Mouse (Mus musculus) testis, adult 2 months (tissue): ENCODE results near the gene Krt42. TPM values are rescaled to one million over a fixed set of nuclear protein-coding genes. Genes with fewer than 3 reads are reported as not detected.
"Not testable (repeated sequence)": the region's sequence is repeated elsewhere in the genome, so short reads cannot be mapped to it uniquely, and the experiment has no call there.

ENCODE experiments used
- H3K27ac ChIP-seq: fragments of 200-500 bp; 2 replicates; pipeline ENCODE4 v1.5.1; 2012; ENCODE audit warnings: low read depth, low read length; ENCODE audit not compliant: control insufficient read depth, insufficient read depth
- H3K27me3 ChIP-seq: fragments of 200-500 bp; 2 replicates; pipeline ENCODE4 v1.6.1; 2012; ENCODE audit warnings: mild to moderate bottlenecking, low read length, moderate library complexity; ENCODE audit not compliant: control insufficient read depth, insufficient read depth
- H3K36me3 ChIP-seq: fragments of 200-500 bp; 2 replicates; pipeline ENCODE4 v1.6.1; 2012; ENCODE audit warnings: mild to moderate bottlenecking, low read length; ENCODE audit not compliant: control insufficient read depth, insufficient read depth
- H3K4me1 ChIP-seq: fragments of 200-500 bp; 2 replicates; pipeline ENCODE4 v1.6.1; 2012; ENCODE audit warnings: low read length; ENCODE audit not compliant: control insufficient read depth, insufficient read depth
- H3K4me3 ChIP-seq: fragments of 200-500 bp; 2 replicates; pipeline ENCODE4 v1.5.1; 2012; ENCODE audit warnings: low read depth, mild to moderate bottlenecking, low read length, moderate library complexity, mixed read lengths; ENCODE audit not compliant: control insufficient read depth
- CTCF ChIP-seq: fragments of 200-500 bp; IDR thresholded peaks from 2 replicates; pipeline ENCODE4 v1.5.1; 2012; ENCODE audit warnings: low read depth, mild to moderate bottlenecking, inconsistent platforms, low read length, moderate library complexity; ENCODE audit not compliant: control insufficient read depth, insufficient read depth, insufficient replicate concordance
- POLR2A ChIP-seq: fragments of 200-500 bp; IDR thresholded peaks from 2 replicates; pipeline ENCODE4 v1.6.1; 2012; ENCODE audit warnings: low read depth, mild to moderate bottlenecking, inconsistent platforms, low read length, moderate library complexity; ENCODE audit not compliant: control insufficient read depth
- polyA plus RNA-seq: library from polyadenylated mRNA; depleted of rRNA; stranded (reverse); fragments of >200 nt; gene quantifications from 2 replicates; pipeline ENCODE4 v1.2.3, GENCODE M21; 2012

The Krt42 gene
- polyA plus RNA-seq, 1 experiment: not detected

DNA sequence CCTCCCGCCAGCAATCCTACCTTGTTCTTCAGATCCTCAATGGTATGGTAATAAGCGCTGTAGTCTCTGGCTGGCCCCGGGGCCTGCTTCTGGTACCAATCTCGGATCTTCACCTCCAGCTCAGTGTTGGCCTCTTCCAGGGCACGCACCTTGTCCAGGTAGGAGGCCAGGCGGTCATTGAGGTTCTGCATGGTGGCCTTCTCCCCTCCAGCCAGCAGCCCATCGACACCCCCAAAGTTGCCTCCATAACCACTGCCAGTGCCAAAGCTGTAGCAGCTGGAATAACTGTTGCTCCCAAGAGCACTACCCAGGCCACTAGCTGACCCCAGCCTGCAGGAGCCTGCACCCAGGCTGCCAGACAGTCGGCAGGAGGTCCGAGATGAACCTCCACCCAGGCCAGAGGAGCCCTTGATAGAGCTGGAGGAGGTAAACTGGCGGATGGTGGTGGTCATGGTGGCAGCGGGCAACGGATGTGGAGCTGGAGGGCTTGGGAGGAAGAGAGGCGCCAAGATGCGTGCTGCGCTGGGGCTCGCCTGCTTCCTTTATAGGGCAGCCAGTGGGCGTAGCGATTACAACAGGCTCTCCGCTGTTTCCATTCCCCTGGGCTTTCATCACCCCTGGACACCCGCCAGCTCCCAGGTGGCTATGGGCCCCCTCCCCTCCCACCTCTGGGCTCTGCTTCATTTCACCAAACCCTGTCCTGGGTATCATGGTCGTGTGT is 9.0 kb downstream of the Krt42 start, which contains the start of gene Krt17:
Krt17 (minus strand) TSS at position 516 of the 721 bp plus-strand sequence.
- no peaks in the 10 kb centered on the region for H3K4me1 ChIP-seq
- H3K27ac ChIP-seq: no peak within 1 kb of the TSS
- no peak for TF ChIP-seq CTCF
- TF ChIP-seq POLR2A: no peak
- no peaks in the 10 kb centered on the region for H3K36me3 ChIP-seq
- H3K4me3 ChIP-seq: no peak within 1 kb of the TSS
- H3K27me3 ChIP-seq: no peaks in the 10 kb centered on the region

DNA sequence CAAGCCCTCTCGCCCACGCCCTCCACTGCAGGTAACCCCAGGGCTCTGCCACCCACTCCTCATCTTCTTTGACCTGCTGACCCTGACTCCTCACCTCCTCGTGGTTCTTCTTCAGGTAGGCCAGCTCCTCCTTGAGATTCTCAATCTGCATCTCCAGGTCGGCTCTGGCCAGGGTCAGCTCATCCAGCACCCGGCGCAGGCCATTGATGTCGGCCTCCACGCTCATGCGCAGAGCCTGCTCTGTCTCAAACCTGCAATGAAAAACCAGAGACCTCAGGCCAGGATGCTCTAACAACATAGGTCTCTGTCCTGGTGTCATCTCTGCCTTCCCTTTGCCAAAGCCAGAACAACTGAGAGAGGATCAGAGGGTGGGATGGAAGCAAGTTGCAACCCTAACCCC is 10.6 kb downstream of the Krt42 start:
- H3K4me1 ChIP-seq: no peaks in the 10 kb centered on the region

DNA sequence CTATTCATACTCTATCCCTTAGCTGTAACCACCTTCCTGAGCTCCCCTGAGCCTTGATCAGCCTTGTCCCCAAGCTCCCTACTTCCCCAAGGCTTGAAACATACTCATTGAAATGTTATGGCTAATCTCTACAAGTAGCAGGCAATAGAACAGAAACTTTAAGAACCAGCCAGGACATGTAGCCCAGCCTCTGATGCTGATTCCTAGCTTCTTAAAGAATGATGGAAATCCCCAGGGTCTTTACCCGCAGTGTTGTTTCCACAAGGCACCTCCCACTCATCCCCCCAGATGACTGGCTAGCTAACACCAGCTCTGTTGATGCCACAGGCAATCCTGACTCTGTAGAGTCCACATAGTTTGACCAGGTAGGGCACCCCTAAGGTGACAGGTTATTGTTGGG is 11.7 kb downstream of the Krt42 start:
- TF ChIP-seq CTCF (no peak), POLR2A (no peak)
- Histone ChIP-seq H3K4me1 (no peaks in the 10 kb centered on the region), H3K4me3 (no peak overlapping the region), H3K36me3 (no peaks in the 10 kb centered on the region), H3K27me3 (no peaks in the 10 kb centered on the region), H3K27ac (no peak overlapping the region)

More for the DNA sequence above, 10.6 kb downstream of the Krt42 start:
- TF ChIP-seq CTCF: no peak
- TF ChIP-seq POLR2A: no peak
- H3K4me3 ChIP-seq: no peak overlapping the region
- H3K27ac ChIP-seq: no peak overlapping the region
- no peaks in the 10 kb centered on the region for H3K36me3 ChIP-seq
- no peaks in the 10 kb centered on the region for H3K27me3 ChIP-seq

DNA sequence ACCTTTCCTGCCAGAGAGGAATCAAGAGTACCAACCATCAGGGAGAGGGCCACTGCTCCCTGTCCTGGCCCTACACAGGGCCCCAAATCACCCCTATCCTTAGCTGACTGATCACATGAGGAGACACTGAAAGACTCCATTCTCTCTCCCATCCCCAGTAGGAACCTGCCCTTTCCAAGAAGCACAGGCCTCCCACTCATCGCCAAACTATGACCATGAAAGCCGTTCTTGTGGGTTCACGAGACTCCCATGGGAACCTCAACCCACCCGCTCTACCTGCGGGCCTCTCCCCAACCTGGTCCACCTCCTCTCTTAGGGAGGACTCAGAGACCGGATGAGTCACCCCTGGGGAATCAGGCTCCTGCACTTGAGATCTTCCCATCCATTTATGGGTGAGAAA is 14.2 kb downstream of the Krt42 start:
- Histone ChIP-seq H3K27me3 (no peaks in the 10 kb centered on the region), H3K4me1 (no peaks in the 10 kb centered on the region), H3K36me3 (no peaks in the 10 kb centered on the region), H3K4me3 (no peak overlapping the region), H3K27ac (no peak overlapping the region)
- TF ChIP-seq POLR2A (no peak), CTCF (no peak)

DNA sequence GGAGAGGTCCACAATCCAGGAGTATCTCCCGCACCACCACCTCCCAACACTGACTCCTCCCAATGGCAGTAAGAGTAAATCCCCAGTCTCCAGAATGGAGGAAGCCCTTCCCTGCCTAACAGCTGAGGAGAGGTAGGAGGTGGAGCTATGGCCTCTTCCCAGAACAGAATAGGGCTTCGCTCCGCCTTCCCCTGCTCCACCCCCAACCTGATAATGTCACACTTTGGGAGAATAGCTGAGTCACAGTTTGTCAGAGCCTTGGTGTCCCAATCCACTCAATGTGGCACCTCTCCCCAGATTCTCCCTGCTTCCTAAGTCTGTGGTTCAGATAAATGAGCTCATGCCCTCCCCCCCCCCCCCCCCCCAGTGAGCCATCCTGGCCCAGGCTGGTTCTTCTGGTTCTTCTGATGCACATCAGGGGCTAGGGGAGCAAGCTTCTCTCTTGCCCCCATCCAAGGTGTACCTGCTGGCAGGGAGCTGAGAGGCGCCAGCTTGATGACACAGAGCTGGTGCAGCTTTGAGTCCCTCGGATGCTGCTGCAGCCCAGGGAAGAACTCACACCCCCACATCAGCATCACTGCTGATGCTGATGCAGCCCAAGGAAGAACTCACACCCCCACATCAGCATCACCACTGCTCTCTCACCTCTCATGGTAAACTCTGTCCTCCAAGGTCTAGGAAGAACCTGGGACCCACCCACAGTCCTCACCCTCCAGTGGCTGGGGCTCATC is 15.1 kb downstream of the Krt42 start:
- TF ChIP-seq CTCF (no peak), POLR2A (no peak)
- H3K27me3 ChIP-seq: no peaks in the 10 kb centered on the region
- H3K4me1 ChIP-seq: no peaks in the 10 kb centered on the region
- H3K4me3 ChIP-seq: no peak overlapping the region
- H3K36me3 ChIP-seq: no peaks in the 10 kb centered on the region
- no peak overlapping the region for H3K27ac ChIP-seq

DNA sequence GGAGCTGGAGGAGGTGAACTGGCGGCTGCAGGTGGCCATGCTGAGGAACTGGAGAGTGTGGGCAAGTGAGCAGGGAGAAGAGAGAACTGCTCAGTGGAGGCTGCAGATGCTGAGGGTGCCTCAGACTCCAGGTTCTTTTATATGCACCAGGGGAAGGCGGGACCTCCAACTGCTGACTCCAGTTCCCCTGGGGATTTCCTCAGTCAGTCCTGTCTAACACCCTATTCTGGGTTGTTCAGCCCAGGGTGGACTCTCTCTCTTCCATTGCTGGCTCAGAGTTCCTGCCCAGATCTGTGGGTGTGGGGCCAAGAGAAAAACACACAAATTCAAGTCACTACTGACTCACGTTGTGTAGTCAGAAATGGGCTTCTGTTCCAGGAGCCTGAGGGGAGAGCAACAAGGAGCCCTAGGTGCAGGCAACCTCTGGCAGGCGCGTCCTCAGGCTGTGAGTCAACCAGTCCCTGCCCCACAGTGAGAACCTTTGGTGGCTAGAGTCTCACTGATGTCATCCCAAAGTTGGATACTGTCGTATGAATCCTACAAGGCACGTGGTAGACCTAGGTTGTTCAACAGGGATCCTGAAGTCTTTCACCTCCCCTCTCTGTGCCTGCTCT is 20.7 kb downstream of the Krt42 start, which contains the start of gene Krt16:
Krt16 (minus strand) TSS at position 51 of the 614 bp plus-strand sequence.
- Histone ChIP-seq H3K27me3 (no peaks in the 10 kb centered on the region), H3K4me1 (no peaks in the 10 kb centered on the region), H3K4me3 (no peak within 1 kb of the TSS), H3K36me3 (no peaks in the 10 kb centered on the region), H3K27ac (no peak within 1 kb of the TSS)
- TF ChIP-seq POLR2A (no peak), CTCF (no peak)

DNA sequence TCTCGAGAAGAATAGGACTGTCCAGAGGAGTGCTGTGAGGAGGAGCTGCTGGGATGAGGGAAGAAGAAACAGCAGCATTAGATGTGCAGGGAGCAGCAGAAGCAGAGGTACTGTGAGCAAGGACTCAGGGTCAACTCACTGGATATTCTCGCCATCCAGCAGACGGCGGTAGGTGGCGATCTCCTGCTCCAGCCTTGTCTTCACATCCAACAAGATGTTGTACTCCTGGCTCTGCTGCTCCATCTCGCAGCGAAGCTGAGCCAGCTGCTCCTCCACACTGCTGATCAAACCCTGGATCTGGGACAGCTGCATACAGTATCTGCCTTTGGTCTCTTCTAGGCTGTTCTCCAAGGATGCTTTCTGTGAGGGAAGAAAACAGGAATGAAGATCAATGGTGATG is 23.2 kb downstream of the Krt42 start:
- H3K27me3 ChIP-seq, H3K4me1 ChIP-seq, H3K4me3 ChIP-seq, H3K36me3 ChIP-seq, H3K27ac ChIP-seq: not testable (repeated sequence)

DNA sequence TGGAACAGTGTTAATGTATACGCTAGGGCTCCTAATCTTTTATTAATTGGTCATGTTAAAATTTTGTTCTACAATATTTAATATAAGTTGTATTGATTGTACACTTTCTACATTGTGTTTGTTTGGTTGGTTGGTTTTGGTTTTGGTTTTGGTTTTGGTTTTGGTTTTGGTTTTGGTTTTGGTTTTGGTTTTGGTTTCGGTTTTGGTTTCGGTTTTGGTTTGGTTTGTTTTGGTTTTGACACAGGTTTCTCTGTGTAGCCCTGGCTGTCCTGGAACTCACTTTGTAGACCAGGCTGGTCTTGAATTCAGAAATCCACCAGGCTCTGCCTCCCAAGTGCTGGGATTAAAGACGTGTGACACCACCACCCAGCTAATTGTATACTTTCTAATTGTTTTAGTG is 29.4 kb downstream of the Krt42 start:
- not testable (repeated sequence) for H3K36me3 ChIP-seq, H3K27ac ChIP-seq, H3K4me1 ChIP-seq, H3K4me3 ChIP-seq, H3K27me3 ChIP-seq
